Mouse (Mus musculus): ENCODE results near the gene Med22.

GRCm38 (mm10) chr2:26903311-26903710, 7.2 kb downstream of the Med22 start:
- TF ChIP-seq CTCF (IDR thresholded peaks at IDR 0.05; ENCODE audit: control insufficient read depth, insufficient read depth, insufficient replicate concordance, low read depth, low read length) (no peak), POLR2A (IDR thresholded peaks at IDR 0.05; ENCODE audit: control insufficient read depth, low read depth, low read length) (no peak)
